Mouse (Mus musculus) mouse trophoblast stem cell (cell line): ENCODE measurements around the gene Acsm1.
"Not testable (repeated sequence)": the region's sequence is repeated elsewhere in the genome, so short reads cannot be mapped to it uniquely, and the experiment has no call there.

Experiments
- in situ Hi-C, 2 experiments: fragments of 300-500 bp; cut with MseI, MboI; formaldehyde crosslinking; loops; 2 replicates in 1 of 2; 3 replicates in 1 of 2; pipeline ENCODE4 v1.15.1; 2025

The Acsm1 gene

DNA sequence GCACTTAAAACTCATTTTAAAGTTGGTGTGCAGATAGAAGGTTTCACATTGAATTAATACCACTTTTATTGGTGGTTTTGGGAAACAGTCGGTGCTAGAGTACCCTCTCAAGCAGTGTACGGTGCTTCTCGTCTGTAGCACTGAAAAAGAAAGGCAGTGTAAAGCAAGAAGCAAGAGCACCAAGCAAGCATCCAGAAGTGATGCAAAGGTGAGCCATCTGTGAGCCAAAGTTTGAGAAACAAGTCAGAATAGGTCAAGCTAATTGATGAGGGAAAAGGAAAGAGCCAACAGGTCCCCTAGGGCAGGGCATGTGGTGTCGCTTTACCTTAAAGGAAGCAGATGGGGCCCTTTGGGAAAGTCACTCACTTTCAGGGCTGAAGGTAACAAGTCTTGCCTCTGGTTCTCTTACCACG lies at the start of gene Acsm1:
TSS of gene Acsm1 (plus strand) at position 363 of the 413 bp plus-strand sequence.
- in situ Hi-C loops = no loop called here

GRCm38 (mm10) chr7:119559789-119560451 lies 46.9 kb upstream of the Acsm1 start:
- in situ Hi-C loops = no loop called here

GRCm38 (mm10) chr7:119560452-119560835 lies 46.4 kb upstream of the Acsm1 start:
- in situ Hi-C loops = no loop called here

- in situ Hi-C loops = no loop called here
These were observed 45.4 kb upstream of the Acsm1 start for GRCm38 (mm10) chr7:119561441-119561840.

DNA sequence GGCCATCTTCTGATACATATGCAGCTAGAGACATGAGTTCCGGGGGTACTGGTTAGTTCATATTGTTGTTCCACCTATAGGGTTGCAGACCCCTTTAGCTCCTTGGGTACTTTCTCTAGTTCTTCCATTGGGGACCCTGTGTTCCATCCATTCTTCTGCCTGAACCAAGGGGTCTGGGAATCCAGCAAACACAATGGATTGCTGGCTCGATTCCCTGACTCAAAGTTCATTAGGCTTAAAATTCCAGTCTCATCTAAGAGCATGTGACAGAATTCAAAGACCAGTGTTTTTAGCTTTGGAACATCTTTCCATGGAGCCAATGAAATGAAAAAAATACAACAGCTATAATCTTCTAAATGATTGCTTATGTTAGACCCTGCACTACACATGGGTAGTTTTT lies 44.4 kb upstream of the Acsm1 start:
- in situ Hi-C loops = not testable (repeated sequence)

DNA sequence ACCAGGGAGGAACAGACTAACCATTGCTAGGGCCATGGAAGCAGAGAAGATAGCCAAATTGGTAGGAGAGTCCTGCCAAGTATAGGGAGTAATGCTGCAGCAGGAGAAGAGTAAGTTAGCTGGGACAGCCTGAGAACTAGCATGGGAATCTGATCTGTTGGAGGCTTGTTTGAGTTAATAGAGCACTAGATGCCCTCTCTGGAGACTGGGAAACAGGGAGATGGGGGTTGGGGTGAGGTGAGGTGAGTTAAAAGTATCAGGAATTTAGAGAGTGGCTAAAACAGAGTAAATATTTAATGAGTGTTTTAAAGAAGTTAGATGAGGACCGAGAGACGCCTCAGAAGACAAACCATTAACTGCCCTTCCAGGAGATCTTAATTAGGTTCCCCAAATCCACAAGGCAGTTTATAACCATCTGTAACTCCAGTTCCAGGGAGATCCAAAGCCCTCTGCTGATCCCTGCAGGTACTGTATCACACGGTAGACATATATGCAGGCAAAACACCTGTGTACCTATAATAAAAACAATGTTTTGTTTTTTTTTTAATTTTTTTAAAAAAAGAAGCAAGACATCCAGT lies 12.2 kb upstream of the Acsm1 start:
- in situ Hi-C loops = no loop called here

GRCm38 (mm10) chr7:119595306-119595705 lies 11.5 kb upstream of the Acsm1 start:
- in situ Hi-C loops = no loop called here

DNA sequence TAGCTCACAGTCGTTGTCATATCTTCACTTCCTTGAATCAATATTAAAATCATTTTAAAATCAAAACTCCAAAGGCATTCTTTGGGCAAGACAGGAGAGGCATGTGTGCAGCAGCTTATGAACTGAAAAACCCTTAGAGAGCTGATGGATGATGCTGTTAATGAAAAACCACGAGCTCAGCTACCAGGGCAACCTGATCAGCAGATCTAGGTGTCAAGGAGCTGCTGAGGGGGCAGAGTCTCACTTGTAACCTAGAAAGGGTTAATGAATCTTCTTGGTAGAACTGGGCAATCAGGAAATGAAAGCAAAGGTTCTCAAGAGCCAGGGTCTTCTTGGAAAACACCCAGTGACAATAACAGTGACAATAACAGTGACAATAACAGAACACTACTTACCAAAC lies 10.3 kb upstream of the Acsm1 start:
- in situ Hi-C loops = no loop called here

DNA sequence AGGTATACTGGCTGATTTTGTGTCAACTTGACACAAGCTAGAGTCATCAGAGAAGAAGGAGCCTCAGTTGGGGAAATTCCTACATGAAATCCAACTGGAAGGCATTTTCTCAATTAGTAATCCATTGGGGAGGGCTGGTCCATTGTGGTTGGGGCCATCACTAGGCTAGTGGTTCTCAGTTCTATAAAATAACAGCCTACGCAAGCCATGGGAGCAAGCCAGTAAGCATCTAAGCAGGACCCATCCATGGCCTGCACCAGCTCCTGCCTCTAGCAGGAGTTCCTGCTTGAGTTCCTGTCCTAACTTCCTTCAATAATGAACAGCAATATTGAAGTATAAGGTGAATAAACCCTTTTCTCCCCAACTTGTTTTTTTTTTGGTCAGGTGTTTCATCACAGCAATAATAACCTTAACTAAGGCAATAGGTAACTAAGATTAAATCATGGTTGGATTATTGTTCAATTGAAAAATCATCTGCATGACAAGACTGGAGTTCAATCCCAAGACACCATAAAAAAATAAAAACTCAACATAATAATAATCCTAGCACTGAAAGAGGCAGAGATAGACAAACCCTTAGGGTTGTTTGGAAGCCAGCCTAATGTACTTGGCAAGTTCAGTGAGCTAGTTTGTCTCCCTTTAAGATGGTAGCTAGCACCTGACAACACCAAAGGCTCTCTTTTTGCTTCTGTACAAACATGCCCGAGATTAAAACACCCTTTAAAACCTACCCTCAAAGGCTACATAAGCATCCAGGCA lies 5.5 kb upstream of the Acsm1 start:
- in situ Hi-C loops = no loop called here

DNA sequence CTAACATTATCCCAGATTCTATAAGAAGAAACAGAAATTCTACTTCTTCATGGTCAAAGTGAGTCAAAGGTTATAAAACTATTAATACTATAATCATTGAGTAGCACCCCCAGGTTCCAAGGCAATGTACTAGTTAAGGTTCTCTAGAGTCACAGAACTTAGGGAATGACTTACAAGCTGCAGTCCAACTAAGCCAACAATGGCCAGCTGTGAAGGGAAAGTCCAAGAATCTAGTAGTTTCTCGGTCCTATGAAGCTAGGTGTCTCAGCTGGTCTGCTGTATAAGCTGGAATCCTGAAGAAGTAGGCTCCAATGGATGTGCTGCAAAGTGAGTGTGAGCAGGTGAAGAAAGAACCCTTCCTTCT lies 4.9 kb upstream of the Acsm1 start:
- in situ Hi-C loops = no loop called here

GRCm38 (mm10) chr7:119604903-119605483 lies 1.8 kb upstream of the Acsm1 start:
- in situ Hi-C loops = no loop called here

- in situ Hi-C loops = no loop called here
These were observed 731 bp upstream of the Acsm1 start for GRCm38 (mm10) chr7:119605926-119606663.

- in situ Hi-C loops = no loop called here
These were observed 1.1 kb downstream of the Acsm1 start for GRCm38 (mm10) chr7:119607796-119608515.

DNA sequence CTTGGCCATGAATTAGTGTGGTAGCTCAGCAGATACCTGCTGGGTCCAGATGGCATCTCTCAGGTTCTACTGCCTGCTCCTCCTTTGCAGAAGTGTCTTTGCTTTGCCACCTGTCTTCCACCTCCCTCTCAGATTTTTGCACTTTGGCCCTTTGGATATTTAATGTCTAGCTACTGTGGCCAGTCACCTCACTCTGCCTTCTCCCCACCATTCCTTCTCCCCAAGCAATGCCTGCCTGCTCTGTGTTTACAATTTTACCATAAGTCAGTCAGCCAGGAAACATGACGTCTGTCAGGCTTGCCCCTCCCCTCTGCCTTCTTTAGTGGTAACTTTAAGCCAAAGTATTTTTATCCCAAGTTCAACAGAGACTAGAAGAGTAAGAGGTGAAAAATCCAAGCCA lies 9.7 kb downstream of the Acsm1 start:
- in situ Hi-C loops = no loop called here

GRCm38 (mm10) chr7:119617593-119617992 lies 10.8 kb downstream of the Acsm1 start:
- in situ Hi-C loops = no loop called here

- in situ Hi-C loops = no loop called here
These were observed 11.5 kb downstream of the Acsm1 start for GRCm38 (mm10) chr7:119618209-119618935.

GRCm38 (mm10) chr7:119620157-119620556 lies 13.3 kb downstream of the Acsm1 start:
- in situ Hi-C loops = no loop called here

DNA sequence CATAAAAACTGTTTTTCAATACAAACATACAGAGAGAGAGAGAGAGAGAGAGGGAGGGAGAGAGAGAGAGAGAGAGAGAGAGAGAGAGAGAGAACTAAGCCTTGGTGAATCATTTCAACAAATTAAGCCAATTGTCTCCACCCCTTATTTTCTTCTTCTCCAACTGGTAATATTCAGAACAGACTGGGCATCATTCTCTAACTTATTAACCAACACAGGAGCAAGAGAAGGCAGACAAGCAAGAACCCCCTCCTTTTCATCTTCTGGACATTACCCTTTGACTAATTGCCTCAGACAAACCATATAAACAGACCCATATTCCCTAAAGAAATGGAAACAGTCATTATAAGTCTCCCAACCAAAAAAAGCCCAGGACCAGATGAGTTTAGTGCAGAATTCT lies 31.9 kb downstream of the Acsm1 start:
- in situ Hi-C loops = no loop called here

DNA sequence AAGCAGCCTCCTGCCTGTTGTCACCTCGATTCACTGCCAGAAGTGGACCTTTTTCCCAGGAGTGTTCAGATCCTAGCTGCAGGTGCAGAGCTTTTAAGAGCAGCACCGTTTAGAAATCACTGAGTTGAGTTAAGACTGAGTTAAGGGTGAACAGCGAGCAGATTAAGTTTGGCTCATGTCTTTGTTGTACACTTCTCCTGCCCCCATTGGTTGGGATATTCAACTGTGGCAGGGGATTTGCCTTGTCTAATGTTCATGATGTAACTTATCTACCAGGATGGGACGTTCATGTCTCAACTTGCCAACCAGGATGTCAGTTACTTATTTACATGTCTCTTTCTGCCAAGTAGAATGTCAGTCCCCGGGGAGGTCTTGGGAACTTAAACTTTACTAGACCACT lies 35.5 kb downstream of the Acsm1 start:
- in situ Hi-C loops = no loop called here

GRCm38 (mm10) chr7:119667893-119668292 lies 61.1 kb downstream of the Acsm1 start:
- in situ Hi-C loops = no loop called here

- in situ Hi-C loops = no loop called here
These were observed 63.6 kb downstream of the Acsm1 start for GRCm38 (mm10) chr7:119670395-119670794.
